Mouse (Mus musculus) megakaryocyte, embryonic 14.5 days (primary cell): ENCODE measurements around the gene Caprin1.

Experiments
- FLI1 ChIP-seq: IDR thresholded peaks from 2 replicates; pipeline ENCODE4 v1.6.1; 2012; ENCODE audit warnings: low read length, inconsistent platforms, mixed read lengths
- GATA1 ChIP-seq: IDR thresholded peaks from 3 replicates; pipeline ENCODE4 v1.6.1; 2012; ENCODE audit warnings: mixed read lengths, low read length, inconsistent platforms, borderline replicate concordance

DNA sequence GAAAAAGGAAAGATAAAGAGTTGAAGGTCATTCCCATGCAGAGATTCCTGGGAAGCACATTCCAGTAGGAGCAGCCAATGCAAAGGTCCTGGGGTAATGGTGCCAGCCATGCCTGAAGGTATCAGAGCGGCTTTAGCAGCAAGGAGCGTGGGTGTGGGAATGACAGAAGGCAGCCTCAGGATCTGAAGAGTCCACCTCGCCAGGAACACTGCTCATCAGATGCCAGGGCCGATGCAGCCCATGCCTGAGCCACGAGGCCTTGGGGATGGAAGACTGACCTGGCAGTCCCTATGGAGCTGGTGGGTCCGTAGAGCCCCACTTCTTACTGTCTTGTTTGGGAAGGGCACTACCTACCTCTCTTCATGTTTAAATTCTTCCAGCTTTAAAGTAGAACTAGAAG, 45.7 kb downstream of the Caprin1 start:
- TF ChIP-seq GATA1 (no peak), FLI1 (no peak)
